Mouse (Mus musculus): ENCODE data around the gene Mgp. TPM values are rescaled to one million over a fixed set of nuclear protein-coding genes. Genes with fewer than 3 reads are reported as not detected.

Gene Mgp
- polyA plus RNA-seq, 1 experiment from 2014 or later = 1,851 TPM

DNA sequence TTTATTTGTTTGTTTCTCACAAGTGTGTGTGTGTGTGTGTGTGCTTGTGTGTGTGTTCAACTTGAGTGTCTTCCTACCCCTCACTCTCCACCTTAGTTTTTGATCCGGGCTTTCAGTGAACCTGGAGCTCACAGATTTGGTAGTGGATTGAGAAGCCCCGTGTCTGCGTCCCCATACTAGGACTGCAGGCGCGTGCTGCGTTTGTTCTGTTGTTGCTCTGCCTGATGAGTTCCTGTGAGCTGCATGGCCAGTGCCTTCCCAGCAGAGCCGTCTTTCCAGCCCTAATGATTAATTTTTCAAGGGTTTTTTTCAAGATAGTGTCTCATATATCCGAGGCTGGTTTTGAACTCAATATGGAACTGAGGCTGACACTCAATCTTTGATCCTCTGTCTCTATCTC is 17.2 kb downstream of the Mgp start:
- DNase-seq (ENCODE audit: low spot score) = no peak
- H3K36me3 ChIP-seq (ENCODE audit: insufficient read depth, low read length) = no peaks in the 10 kb centered on the region
- H3K27ac ChIP-seq (ENCODE audit: low read length) = peak overlapping the region; percentile 72
- ATAC-seq = no peak
- H3K9ac ChIP-seq (replicated peaks; ENCODE audit: low read depth) = no peak overlapping the region
- peaks cover 16% of the 10 kb centered on the region; the same call in 1 of the 2 replicates for H3K4me1 ChIP-seq (ENCODE audit: insufficient read depth, low read depth, low read length)
- no peak for TF ChIP-seq CTCF (IDR thresholded peaks at IDR 0.05)
- TF ChIP-seq EP300 (IDR thresholded peaks at IDR 0.05) = no peak
- H3K27me3 ChIP-seq (replicated peaks; ENCODE audit: insufficient read depth, low read length) = no peaks in the 10 kb centered on the region
- H3K4me2 ChIP-seq (replicated peaks; ENCODE audit: low read depth, low read length) = no peak overlapping the region; the same call in 1 of the 2 replicates
- H3K9me3 ChIP-seq (ENCODE audit: low read length) = no peaks in the 10 kb centered on the region
- H3K4me3 ChIP-seq (ENCODE audit: low read depth, low read length) = no peak overlapping the region
- WGBS = 25% methylated on average over 8 of the region's 8 CpGs

DNA sequence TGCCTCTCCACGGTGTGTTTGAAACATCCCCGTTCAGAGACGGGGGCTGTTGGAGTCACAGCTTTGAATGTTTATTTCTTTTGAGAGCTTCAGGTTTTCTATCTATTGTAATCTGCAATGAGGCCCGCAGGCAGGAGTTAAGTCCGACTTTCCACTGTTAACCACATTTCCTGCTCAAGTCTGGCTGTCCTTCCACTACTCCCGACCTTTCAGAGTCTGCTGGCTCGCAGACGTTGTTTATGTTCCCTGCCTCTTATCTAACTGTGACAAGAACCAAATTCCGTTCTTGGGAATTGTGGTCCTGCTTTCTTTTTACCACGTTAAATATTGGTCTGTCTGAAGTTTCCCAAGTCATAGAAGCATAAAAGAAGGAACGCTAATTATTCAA is 17.8 kb downstream of the Mgp start:
- Histone ChIP-seq H3K36me3 (ENCODE audit: insufficient read depth, low read length) (no peaks in the 10 kb centered on the region), H3K9me3 (ENCODE audit: low read length) (no peaks in the 10 kb centered on the region), H3K4me3 (ENCODE audit: low read depth, low read length) (peak overlapping the region; percentile 15; the same call in 1 of the 2 replicates), H3K27me3 (replicated peaks; ENCODE audit: insufficient read depth, low read length) (no peaks in the 10 kb centered on the region), H3K27ac (ENCODE audit: low read length) (peak overlapping the region; percentile 72), H3K4me1 (ENCODE audit: insufficient read depth, low read depth, low read length) (peaks cover 16% of the 10 kb centered on the region; the same call in 1 of the 2 replicates), H3K9ac (replicated peaks; ENCODE audit: low read depth) (peak overlapping the region; percentile 35), H3K4me2 (replicated peaks; ENCODE audit: low read depth, low read length) (peak overlapping the region; percentile 39)
- peak; percentile 85 for DNase-seq (ENCODE audit: low spot score)
- peak; percentile 61 for ATAC-seq
- no peak for TF ChIP-seq CTCF (IDR thresholded peaks at IDR 0.05)
- TF ChIP-seq EP300 (IDR thresholded peaks at IDR 0.05) = no peak
- 3% methylated on average over 11 of the region's 11 CpGs for WGBS

DNA sequence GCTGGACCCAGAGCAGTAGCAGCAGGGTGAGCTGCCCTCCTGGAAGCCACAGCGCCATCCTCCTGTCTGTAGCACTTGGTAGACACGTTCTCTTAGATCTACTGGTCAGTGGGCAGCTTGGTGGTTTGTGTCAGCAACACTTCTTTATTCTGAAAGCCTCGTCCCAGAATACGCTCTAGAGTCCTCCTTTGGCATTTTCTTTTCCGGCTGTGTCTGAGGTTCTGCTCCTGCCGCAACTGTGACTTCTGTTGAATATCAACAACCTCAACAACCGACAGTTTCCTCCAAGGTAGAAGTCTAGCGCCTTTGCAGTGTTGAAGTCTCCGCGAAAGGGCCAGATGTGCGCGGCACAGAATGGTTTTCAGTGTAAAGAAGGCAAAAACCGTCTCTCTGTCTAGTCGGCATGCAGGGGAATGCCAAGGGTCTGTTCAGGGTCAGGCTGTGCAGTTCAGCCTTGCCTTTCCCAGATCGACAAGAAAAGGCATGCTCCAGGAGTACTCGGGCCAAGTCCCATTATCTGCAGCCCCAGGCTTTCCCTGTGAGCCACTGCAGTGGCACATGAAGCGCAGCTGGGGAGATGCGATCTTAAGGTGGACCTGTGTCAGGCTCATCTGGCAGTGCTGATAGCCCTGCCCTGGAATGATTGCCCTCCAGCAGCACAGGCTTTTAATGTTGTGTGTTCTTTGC is 18.3 kb downstream of the Mgp start, which contains the start of gene Art4:
Gene Art4, minus strand, starts transcription at position 548 of the 687 bp plus-strand sequence.
- ATAC-seq = peak; percentile 47
- Histone ChIP-seq H3K4me2 (replicated peaks; ENCODE audit: low read depth, low read length) (peak within 1 kb of the TSS; percentile 39), H3K36me3 (ENCODE audit: insufficient read depth, low read length) (no peaks in the 10 kb centered on the region), H3K27me3 (replicated peaks; ENCODE audit: insufficient read depth, low read length) (no peaks in the 10 kb centered on the region), H3K4me3 (ENCODE audit: low read depth, low read length) (peak within 1 kb of the TSS; percentile 15; the same call in 1 of the 2 replicates), H3K9ac (replicated peaks; ENCODE audit: low read depth) (peak within 1 kb of the TSS; percentile 35), H3K4me1 (ENCODE audit: insufficient read depth, low read depth, low read length) (peaks cover 16% of the 10 kb centered on the region; the same call in 1 of the 2 replicates), H3K9me3 (ENCODE audit: low read length) (no peaks in the 10 kb centered on the region), H3K27ac (ENCODE audit: low read length) (peak within 1 kb of the TSS; percentile 72)
- 0 out of 2 replicates have a peak, but pooled peaks have one; percentile 35 for TF ChIP-seq CTCF (IDR thresholded peaks at IDR 0.05)
- no peak for TF ChIP-seq EP300 (IDR thresholded peaks at IDR 0.05)
- WGBS = 22% methylated on average over 18 of the region's 18 CpGs
- DNase-seq (ENCODE audit: low spot score) = peak; percentile 40

DNA sequence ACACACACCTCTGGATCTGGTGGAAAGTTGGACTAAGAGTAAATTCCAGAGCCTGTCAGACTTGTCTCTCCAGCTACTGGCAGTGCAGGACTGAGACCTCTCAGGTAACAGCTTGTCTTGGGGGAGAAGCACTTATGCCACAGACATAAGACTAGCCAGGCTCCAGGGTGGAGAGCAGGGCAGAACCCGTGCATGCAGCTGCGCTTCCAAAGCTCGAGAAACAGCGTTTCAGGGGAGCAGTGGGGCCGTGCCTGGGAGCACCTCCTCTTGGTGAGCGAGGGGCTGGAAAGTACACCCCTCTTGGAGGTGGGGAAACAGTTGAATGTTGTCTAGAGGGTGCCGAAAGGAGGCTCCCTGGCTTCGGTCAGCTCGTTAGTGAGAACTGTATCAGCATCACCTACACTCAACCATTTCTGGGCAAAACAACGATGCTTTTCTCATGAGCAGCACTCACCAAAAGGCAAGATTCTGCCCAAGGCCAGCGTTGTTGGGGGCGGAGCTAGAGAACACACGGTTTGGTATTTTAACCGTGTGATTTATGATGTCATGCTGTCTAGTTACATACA is 19.5 kb downstream of the Mgp start:
- DNase-seq (ENCODE audit: low spot score) (peak; percentile 44), ATAC-seq (peak; percentile 15; the same call in 1 of the 2 replicates)
- WGBS = 26% methylated on average over 14 of the region's 14 CpGs
- H3K4me2 ChIP-seq (replicated peaks; ENCODE audit: low read depth, low read length) = peak overlapping the region; percentile 33
- H3K27ac ChIP-seq (ENCODE audit: low read length) = no peak overlapping the region; the same call in 1 of the 2 replicates
- no peak overlapping the region for H3K4me3 ChIP-seq (ENCODE audit: low read depth, low read length)
- TF ChIP-seq CTCF (IDR thresholded peaks at IDR 0.05) (0 out of 2 replicates have a peak, but pooled peaks have one; percentile 7), EP300 (IDR thresholded peaks at IDR 0.05) (no peak)
- no peaks in the 10 kb centered on the region for H3K9me3 ChIP-seq (ENCODE audit: low read length)
- no peaks in the 10 kb centered on the region for H3K27me3 ChIP-seq (replicated peaks; ENCODE audit: insufficient read depth, low read length)
- no peaks in the 10 kb centered on the region for H3K36me3 ChIP-seq (ENCODE audit: insufficient read depth, low read length)
- no peak overlapping the region for H3K9ac ChIP-seq (replicated peaks; ENCODE audit: low read depth)
- peaks cover 16% of the 10 kb centered on the region; the same call in 1 of the 2 replicates for H3K4me1 ChIP-seq (ENCODE audit: insufficient read depth, low read depth, low read length)

DNA sequence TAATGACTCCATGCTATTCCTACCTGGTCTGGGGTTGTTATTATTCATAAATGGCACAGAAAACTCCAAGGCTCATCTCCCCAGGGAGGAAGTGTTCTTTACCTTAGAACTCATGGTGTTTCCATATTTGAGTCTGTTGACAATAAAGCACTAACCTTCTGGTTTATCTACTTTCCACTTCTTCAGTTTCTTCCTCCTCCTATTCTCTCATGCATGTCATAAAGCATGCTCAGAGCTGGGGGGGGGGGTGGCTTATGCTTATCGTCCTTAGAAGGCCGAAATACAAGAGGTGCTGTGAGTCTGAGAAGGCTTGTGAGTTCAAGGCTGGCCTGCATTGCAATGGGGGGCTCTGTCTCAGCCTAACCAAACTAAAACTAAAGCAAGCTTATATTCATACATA is 20.4 kb downstream of the Mgp start:
- Histone ChIP-seq H3K9me3 (ENCODE audit: low read length) (no peaks in the 10 kb centered on the region), H3K36me3 (ENCODE audit: insufficient read depth, low read length) (no peaks in the 10 kb centered on the region), H3K4me1 (ENCODE audit: insufficient read depth, low read depth, low read length) (peaks cover 16% of the 10 kb centered on the region; the same call in 1 of the 2 replicates), H3K27ac (ENCODE audit: low read length) (no peak overlapping the region), H3K4me2 (replicated peaks; ENCODE audit: low read depth, low read length) (0 out of 2 replicates have a peak overlapping the region, but pooled peaks have one; percentile 11), H3K27me3 (replicated peaks; ENCODE audit: insufficient read depth, low read length) (no peaks in the 10 kb centered on the region), H3K9ac (replicated peaks; ENCODE audit: low read depth) (no peak overlapping the region), H3K4me3 (ENCODE audit: low read depth, low read length) (no peak overlapping the region)
- no peak for TF ChIP-seq EP300 (IDR thresholded peaks at IDR 0.05)
- no peak for TF ChIP-seq CTCF (IDR thresholded peaks at IDR 0.05)
- 60% methylated on average over 2 of the region's 2 CpGs for WGBS
- no peak for DNase-seq (ENCODE audit: low spot score)
- ATAC-seq = no peak

DNA sequence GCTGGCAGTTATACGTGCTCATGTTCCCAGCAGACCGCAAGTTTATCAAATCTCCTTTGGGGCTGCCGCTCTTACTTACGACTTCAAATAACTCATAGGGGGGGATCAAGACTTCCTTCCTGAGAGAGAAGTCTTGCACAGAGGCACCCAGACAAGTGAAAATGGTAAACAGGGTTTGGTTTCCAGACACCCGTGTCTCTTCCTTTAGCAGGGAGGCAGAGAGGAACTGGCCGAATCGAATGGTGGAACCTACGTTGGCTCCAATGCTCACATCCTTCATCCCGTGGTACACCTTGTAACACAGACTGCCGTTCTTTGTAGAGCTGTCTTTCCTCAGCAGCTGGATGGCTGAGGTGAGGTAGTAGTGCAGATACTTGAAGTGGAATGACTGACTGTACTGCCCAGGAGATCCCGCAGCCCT is 21.3 kb downstream of the Mgp start:
- DNase-seq (ENCODE audit: low spot score) = no peak
- H3K4me2 ChIP-seq (replicated peaks; ENCODE audit: low read depth, low read length) = no peak overlapping the region
- no peak overlapping the region for H3K9ac ChIP-seq (replicated peaks; ENCODE audit: low read depth)
- no peak for ATAC-seq
- TF ChIP-seq CTCF (IDR thresholded peaks at IDR 0.05) (no peak), EP300 (IDR thresholded peaks at IDR 0.05) (no peak)
- H3K4me3 ChIP-seq (ENCODE audit: low read depth, low read length) = no peak overlapping the region
- no peaks in the 10 kb centered on the region for H3K36me3 ChIP-seq (ENCODE audit: insufficient read depth, low read length)
- H3K9me3 ChIP-seq (ENCODE audit: low read length) = no peaks in the 10 kb centered on the region
- H3K27me3 ChIP-seq (replicated peaks; ENCODE audit: insufficient read depth, low read length) = no peaks in the 10 kb centered on the region
- no peak overlapping the region for H3K27ac ChIP-seq (ENCODE audit: low read length)
- 76% methylated on average over 11 of the region's 11 CpGs for WGBS
- peaks cover 16% of the 10 kb centered on the region; the same call in 1 of the 2 replicates for H3K4me1 ChIP-seq (ENCODE audit: insufficient read depth, low read depth, low read length)
